Mouse (Mus musculus): ENCODE results near the gene Vps11.
A peak's percentile ranks its signal among the peaks of the same experiment; 100 is the strongest.
"Not testable (repeated sequence)": the region's sequence is repeated elsewhere in the genome, so short reads cannot be mapped to it uniquely, and the experiment has no call there.

Gene Vps11

DNA sequence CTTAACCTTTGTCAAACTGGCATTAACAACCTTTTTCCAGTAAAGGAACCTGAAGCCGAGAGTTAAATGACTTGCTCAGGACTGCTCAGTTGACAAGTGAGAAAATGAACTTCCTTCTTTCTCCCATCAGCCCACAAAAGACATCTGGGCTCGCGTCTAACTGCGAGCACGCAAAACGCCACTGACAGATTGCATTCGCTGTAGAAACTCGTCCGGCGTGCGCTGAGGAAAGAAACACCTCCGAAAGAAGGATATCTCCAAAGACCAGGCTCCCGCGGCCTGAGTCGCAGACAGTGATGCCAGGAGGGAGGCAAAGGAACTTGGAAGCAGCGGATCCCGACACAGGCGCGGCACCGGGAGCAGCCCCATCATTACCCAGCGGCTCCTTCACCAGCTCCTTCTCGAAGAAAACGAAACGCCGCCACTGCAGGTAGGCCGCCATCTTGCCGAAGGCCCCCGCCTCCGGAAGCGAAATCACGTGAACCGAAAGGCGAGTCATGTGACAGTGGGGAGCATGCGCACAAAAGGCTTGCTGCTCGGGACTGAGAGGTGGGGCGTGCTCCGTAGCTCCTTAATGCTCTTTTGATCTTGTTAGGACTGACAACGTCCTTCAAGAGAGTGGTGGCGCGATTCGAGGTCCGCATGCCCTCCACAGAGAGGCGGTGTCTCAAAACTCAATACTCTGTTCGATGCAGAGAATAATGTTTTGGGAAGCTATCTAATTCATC is at the start of gene Vps11:
Gene Vps11, minus strand, starts transcription at position 481 of the 728 bp plus-strand sequence.
- peak; percentile 93 for DNase-seq

DNA sequence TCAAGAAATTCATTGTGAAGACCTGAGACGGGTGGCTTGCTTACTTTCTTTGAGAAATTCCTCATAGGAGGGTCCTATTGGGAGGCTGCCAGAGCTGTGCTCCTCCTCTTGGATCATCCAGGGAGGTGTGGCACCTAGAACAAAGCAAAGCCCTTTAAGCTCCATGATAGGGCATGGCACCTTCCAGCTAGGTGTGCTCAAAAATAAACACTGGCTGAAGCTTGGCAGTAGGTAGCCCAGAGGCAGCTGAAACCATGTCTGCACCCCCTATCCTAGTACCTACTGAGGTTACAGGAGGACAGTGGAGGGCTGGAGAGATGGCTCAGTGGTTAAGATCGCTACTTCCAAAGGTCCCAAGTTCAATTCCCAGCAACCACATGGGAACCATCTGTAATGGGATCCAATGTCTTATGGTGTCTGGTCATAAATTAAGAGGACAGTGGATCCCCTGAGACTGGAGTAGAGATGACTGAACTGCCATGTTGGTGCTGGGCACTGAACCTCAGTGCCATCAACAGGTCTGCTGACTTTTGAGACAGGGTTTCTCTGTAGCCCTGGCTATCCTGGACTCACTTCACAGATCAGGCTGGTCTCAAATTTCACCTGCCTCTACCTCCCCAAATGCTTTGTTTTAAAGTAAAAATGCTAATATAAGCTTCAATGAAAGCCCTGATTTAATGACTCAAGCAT is 49.3 kb upstream of the Vps11 start:
- DNase-seq = no peak

DNA sequence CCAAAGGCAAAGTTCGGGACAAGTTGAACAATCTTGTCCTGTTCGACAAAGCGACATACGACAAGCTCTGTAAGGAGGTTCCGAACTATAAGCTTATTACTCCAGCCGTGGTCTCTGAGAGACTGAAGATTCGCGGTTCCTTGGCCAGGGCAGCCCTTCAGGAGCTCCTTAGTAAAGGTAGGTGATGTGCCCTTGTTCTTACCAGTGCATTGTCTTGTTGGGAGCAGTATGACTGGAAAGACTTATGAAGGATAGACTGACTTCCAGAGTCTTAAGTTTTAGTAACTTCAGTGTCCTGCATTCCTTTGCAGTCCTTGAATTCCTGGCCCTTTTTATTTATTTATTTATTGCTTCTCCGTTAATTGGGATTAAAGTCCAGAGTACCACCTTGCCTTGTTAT is 47.2 kb upstream of the Vps11 start:
- not testable (repeated sequence) for DNase-seq

DNA sequence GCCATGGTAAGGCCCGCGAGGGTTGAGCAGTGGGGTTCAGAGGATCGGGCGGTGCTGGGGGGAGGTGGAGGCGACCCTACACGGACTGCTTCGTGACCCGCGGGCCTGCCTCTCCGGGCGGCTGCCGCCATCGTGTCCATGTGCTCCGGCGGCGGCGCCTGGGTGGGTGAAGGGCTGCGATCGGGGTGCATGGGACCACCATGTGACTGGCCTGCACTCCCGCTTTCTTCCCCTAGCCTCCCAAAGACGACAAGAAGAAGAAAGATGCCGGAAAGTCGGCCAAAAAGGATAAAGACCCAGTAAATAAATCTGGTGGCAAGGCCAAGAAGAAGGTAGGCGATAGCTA is 46.3 kb upstream of the Vps11 start:
- DNase-seq = no peak

DNA sequence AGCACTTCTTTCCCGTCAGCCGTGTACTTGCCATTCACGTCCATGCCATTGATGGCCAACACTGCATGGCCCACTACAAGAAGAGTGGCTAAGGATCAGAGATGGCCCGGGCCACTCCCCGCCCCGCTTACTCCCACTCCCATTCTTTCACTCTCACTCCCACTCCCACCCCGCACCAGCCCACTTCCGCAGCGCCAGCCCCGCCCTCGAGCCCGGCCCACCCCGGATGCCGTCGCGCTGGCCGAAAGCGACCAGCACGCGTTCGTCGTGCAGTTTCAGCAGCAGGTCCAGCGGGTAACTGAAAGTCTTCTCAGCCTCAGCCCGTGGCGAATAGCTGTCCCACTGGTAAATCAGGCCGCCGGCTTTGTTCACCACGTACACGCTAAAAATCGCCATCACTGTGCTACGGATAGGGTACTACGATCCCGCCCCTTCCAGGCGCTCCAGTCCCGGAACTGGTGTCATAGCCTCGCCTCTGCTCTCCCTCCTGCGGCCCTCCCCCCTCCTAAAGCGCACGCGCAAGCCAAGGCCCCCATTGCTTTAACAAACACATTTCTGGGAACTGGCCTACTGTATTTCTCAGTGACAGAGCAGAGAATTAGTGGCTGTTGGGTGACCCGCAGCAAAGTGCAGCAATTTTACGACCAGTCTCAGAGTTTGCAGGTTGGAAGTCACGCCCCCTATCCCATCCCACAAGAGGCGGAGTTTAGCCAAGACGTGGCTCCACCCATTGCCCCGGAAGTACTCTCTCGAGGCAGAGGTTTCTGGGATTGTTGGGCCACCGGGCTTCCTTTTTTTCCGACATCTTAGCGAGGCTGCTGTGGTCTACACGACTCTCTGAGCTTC is 45.7 kb upstream of the Vps11 start, which contains the start of the genes Rps25 and Trappc4:
Gene Rps25, plus strand, starts transcription at position 234 of the 846 bp plus-strand sequence.
Gene Trappc4, minus strand, starts transcription at position 695 of the 846 bp plus-strand sequence.
- peak; percentile 91 for DNase-seq

DNA sequence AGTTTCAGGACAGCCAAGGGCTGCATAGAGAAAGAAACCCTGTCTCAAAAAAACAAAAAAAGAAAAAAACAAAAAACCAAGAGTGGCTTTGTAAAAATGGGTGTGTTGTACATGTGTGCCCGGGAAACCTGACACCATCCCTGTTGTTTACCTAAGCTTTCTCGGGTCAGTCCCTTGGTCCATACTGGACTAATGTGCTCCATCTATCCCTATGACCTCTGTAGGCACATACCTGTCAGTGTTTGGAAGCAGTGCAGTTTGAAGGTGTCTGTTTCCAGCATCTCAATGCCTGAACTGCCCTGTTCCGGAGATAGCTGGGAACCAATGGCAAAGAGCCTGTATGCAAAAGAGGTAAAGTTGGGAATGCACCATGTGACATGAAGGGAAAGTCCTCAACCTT is 43.5 kb upstream of the Vps11 start:
- DNase-seq = no peak

DNA sequence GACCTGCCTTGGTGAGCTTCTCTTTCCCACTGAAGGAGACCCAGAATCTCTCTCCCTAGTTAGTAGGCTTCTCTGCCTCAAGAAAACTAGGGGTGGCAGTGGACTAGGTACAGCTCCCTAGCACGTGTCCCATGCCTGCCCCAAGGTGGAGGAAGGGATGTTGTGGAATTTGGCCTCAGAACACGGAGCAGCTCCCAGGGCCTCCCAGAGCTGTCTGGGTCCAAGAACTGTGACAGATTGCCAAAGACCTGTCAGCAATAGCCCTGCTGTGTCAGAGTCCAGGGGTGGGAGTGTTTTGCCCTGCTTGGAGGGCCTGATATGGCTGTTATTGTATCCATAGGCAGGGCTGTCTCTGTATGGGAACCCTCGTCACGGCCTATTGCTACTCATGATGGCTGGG is 39.6 kb upstream of the Vps11 start:
- no peak for DNase-seq

DNA sequence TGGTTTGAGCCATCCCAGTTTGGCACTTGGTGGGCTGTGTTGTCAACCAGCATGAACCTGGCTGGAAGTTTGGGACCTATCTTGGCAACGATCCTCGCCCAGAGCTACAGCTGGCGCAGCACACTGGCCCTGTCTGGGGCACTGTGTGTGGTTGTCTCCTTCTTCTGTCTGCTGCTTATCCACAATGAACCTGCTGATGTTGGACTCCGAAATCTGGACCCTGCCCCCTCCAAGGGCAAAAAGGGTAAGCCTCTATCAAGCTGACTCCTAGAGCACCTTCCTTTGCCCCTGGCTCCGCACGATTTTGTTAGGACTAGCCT is 38.3 kb upstream of the Vps11 start:
- DNase-seq = no peak

DNA sequence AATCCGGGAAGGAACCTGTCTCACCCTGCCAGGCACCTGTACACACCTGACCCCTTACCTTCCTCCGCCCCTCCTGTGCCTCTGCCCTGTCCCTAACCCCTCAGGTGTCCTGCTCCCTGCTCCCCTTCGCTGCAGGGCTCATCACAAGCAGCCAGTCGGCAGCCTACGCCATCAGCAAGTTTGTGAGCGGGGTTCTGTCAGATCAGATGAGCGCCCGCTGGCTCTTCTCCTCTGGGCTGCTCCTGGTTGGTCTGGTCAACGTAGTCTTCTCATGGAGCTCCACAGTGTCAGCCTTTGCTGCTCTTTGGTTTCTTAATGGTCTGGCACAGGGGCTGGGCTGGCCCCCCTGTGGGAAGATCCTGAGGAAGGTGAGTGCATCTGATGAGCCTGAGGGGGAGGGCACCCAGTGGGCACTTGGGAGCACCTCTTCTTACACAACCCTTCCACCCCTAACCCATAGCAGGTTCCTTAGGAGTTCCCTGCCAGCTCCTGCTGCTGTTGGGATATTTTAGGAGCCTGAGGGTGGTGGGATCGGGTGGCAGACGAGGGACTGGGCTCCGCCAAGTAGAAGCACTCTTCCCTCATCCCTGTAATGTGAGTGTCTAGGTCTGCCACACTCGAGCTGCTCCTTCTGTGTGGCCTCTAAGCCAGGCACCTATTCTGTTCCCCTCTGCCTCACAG is 37.8 kb upstream of the Vps11 start:
- no peak for DNase-seq

DNA sequence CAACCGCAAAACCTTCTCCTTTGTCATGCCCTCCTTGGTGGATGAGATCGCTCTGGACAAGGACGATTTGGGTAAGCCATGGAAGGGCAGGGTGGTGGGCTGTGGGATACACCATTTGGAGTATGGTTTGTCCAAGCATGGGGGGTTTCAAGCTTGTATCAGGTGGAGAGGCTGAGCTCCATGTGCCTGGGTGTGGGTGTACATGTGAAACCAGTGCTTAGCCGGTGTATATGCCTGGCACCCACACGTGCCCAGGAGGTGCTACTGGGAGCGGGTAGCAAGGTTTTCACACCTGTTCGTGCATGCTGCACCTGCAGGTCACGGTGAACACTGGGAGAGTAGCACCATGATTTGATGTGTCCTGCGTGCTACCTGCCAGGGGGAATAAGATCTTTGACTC is 37.1 kb upstream of the Vps11 start:
- DNase-seq = no peak

DNA sequence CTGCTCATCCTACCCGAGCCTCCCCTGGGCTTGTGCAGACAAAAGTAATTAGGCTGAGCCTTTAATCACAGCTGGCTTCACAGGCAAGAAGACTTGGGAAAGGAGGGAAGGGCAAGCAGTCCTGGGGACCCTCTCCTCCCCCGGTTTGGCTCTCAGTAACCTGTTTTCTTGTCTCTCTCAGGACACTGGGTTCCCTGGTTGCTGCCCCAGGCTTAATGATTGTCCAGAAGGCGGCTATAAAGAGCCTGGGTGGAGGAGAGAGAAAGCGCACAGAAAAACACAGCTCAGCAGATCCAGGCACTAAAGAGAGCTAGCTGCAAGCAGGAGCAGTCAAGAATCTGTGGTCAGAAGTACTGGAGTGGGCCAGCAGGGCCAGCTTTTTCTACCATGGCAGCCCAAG is 36.6 kb upstream of the Vps11 start:
- DNase-seq = no peak

DNA sequence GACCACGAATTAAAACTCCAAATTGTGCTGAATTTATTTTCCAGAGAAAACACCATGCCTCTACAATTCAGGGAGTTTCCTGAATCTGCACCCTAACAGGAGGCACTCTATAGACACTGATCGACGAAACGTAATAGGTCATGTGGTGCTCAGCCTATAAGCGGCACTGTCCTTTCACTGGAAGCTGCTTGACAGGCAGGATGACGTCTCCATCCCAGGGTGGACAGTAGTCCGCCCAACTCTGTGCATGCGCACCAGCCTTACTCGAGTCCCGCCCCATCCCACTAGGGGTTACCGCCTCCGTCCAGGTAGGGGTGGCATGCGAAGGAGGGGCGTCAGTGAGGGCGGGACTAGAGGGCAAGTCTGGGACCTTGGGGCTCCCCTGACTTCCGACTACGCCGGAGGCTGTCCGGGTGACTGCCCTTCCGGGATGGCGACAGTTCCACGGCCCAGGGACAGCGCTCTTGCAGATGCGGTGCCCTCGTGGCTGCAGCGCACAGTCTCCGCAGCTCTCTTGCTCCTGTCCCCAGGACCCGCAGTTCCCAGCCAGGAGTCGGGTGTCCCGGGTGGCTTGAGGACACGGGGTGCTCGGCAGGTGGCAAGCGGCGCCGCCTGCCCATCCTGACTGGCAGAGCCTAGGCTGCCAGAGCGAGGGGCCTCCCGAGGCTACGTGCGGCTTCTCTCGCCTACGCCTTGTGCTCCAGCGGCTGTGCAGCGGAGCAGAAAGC is 35.4 kb upstream of the Vps11 start, which contains the start of gene Slc37a4:
Gene Slc37a4, plus strand, starts transcription at position 169 of the 728 bp plus-strand sequence.
- DNase-seq = peak; percentile 96

DNA sequence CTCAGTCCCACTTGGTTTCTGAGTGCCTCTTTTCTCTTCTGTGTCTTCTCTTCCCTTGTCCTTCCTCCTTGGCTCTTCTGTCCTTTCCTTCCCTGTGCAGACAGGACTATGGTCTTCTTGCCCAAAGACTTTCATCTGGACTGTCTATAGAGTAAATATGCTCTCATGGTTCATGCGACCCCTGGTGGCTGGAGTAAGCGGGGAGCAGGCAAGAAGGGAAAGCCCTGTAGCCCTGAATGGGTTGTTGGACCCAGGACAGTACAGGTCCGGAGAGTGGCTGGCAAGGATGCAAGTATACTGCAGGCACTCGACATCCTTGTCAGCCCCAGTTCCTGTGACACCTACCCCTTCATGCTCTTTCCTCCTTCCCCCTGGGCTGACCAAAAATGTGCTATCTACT is 30.0 kb upstream of the Vps11 start:
- peak; percentile 58 for DNase-seq

DNA sequence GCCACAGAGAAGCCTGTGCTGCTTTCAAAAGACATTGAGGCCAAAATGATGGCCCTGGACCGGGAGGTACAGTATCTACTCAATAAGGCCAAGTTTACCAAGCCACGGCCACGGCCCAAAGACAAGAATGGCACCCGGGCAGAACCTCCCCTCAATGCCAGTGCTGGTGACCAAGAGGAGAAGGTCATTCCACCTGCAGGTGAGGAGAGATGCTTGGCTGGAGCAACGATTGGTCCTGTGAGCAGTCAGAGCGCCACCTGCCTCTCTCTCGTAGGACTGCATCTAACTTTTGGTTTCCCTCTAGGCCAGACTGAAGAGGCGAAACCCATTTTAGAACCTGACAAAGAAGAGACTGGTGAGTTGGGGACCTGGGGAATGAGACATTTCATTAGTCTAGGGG is 27.8 kb upstream of the Vps11 start:
- peak; percentile 54 for DNase-seq

DNA sequence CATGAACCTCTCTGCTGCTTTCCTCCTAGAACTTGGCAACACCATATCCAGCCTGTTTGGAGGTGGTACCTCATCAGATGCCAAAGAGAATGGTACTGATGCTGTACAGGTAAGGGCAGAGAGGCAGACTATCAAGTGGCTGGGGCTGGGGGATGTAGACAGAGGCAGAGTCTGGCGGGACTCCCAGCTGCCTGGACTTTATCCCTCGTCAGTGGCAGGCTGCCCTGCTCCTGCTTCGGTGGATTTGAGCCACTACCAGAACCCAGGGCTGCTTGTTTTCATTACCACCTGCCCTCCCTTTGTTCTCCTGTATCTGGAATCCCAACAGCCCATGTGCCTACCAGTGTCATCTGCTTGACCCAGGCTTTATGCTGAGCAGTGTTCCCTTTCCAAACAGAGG is 25.8 kb upstream of the Vps11 start:
- no peak for DNase-seq

DNA sequence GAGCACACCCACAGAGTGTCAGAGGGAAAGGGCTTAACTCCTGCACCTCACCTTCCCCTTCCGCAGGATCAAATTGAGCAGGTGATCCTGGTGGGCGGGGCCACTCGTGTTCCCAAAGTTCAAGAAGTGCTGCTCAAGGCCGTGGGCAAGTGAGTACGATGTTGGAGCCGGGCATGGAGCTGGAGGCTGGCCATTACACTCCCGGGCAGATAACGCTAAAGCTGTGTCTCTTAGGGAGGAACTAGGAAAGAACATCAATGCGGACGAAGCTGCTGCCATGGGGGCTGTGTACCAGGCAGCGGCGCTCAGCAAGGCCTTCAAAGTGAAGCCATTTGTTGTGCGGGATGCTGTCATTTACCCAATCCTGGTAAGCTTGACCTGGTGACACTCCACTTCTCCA is 23.1 kb upstream of the Vps11 start:
- no peak for DNase-seq

DNA sequence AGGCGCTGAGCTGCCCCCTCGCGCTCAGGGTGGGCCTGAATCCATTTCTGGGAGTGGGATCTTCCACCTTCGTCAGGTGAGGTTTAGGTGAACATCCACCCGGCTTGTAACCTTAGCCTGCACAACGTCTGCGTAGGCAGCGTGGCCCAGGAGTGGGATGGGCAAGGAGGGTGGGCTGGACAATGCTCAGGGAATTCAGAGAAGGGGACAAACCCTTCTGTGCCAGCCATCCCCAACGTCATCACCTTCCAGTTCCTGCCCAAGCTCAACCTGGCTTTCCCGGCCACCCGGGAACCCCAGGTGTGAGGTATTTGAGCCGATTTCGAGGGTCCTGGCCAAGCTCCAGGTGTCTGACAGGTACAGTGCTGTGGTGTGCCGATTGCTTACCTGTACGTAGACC is 18.4 kb upstream of the Vps11 start:
- DNase-seq = no peak

DNA sequence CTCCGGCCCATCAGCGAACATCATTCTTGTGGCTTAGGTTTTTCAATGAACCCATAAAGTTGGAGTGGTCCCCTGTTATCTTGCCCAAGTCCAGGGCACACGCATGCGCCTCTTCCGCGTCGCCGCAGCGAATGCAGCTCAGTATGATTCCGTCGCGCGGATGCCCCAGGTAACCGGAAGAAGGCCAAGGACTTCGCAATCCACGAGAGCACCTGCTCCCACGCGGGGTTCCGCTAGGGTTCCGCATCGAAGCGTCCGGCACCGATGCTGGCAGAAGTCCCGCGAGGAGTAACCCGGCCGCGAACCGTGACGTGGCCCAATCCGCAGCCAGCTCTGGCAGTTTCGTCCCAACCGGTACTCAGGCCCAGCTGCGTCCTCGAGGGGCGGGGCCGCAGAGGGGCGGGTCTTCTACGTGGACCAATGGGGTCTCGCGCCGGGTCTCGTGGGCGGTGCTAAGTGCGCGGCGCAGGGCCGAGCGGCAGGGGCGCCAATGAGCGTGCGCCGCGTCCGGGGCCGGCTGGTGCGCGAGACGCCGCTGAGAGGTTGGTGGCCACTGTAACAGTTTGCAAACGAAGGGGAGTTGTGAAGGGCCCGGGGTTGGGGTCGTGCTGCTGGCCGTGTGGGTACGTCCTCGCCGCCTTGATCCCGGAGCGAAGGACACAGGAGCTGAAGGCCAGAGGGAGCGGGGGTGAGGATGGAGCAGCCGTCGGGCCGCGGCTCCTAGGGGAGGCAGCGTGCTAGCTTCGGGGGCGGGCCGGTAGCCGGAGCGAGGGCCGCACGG is 17.8 kb upstream of the Vps11 start, which contains the start of gene Hyou1:
Gene Hyou1, plus strand, starts transcription at position 437 of the 781 bp plus-strand sequence.
- DNase-seq = peak; percentile 99

DNA sequence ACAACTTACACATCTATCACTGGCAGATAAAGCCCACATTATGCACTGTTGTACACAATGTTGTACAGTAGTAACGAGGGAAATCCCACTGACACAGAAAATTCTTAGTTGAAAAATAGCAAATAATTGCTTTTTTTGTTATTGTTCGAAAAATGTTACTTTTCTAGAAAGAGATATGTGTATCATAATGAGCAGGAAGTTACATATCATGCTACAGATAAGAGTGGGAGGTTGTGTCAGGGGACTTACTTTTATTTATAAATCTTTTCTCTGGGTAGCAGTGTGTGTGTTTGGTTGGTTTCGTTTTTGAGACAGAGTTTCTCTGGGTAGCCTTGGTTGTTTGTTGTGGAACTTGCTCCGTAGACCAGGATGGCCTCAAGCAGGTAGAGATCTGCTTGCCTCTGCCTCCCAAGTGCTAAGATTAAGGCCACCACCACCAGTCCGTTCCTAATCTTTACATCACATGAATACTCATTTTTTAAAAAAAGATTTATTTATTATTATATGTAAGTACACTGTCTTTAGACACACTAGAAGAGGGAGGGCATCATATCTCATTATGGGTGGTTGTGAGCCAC is 16.8 kb upstream of the Vps11 start:
- DNase-seq = no peak

DNA sequence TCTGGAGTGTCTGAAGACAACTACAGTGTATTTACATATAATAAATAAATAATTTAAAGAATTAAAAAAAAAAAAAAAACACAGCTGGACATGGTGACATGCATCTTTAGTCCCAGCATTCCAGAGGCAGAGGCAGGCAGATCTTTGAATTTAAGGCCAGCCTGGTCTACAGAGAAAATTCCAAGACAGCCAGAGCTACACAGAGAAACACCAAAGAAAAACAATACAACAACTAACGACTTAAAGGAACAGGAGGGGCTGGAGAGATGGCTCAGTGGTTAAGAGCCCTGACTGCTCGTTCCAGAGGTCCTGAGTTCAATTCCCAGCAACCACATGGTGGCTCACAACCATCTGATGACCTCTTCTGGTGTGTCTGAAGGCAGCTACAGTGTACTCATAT is 15.9 kb upstream of the Vps11 start:
- DNase-seq = not testable (repeated sequence)

DNA sequence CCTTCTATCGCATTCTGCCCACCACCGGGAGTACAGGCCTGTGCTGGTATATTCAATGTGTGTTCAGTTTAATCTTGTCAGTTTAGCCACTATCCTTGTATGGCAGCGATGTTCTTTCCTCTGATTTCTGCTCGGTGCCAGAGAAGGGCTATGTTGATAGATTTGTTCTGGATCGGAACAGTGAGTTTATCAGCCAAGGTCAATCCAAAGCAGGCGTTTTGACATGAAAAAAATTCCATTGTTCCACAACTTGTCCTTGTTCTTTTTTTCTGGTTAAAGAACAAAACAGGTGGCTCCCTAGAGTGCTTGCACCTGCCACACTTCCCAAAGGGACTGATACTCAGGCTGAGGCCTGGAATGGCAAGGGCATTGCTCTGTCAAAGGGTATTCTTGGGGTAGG is 14.7 kb upstream of the Vps11 start:
- no peak for DNase-seq

Measured in right cerebral cortex, adult 18-20 months (tissue).